Mouse (Mus musculus) neural tube, embryonic 13.5 days (tissue): ENCODE measurements at regions not wholly inside any gene's neighbourhood (a gene's known extent, or its start where the extent isn't known, plus 50 kb on each side); places are given as distances from the start of the nearest gene placed in this dataset.

ENCODE experiments used
- ATAC-seq: fragments of 200-750 bp; cut with Nextera tagmentation; 2 replicates; pipeline ENCODE4 v1.8.0; 2017; ENCODE audit warnings: low read depth, mild to moderate bottlenecking, moderate TSS enrichment, moderate library complexity
- H3K27ac ChIP-seq: fragments of 300-500 bp; sonication (generic); replicated peaks from 2 replicates; pipeline ENCODE4 v1.5.1; 2015; ENCODE audit warnings: moderate library complexity, mild to moderate bottlenecking, inconsistent platforms
- H3K27me3 ChIP-seq: fragments of 300-500 bp; sonication (generic); 2 replicates; pipeline ENCODE4 v1.6.1; 2015; ENCODE audit warnings: mild to moderate bottlenecking, inconsistent platforms
- H3K36me3 ChIP-seq: fragments of 300-500 bp; sonication (generic); 2 replicates; pipeline ENCODE4 v1.6.1; 2015; ENCODE audit warnings: mild to moderate bottlenecking, inconsistent platforms
- H3K4me1 ChIP-seq: fragments of 300-500 bp; sonication (generic); replicated peaks from 2 replicates; pipeline ENCODE4 v1.6.1; 2015; ENCODE audit warnings: inconsistent platforms
- H3K4me2 ChIP-seq: fragments of 300-500 bp; sonication (generic); 2 replicates; pipeline ENCODE4 v1.6.1; 2015; ENCODE audit warnings: inconsistent platforms, mild to moderate bottlenecking, moderate library complexity
- H3K4me3 ChIP-seq: fragments of 300-500 bp; sonication (generic); 2 replicates; pipeline ENCODE4 v1.5.1; 2015; ENCODE audit warnings: mild to moderate bottlenecking, inconsistent platforms
- H3K9ac ChIP-seq: fragments of 300-500 bp; sonication (generic); 2 replicates; pipeline ENCODE4 v1.6.1; 2015; ENCODE audit warnings: moderate library complexity, mild to moderate bottlenecking, inconsistent platforms
- H3K9me3 ChIP-seq: fragments of 300-500 bp; sonication (generic); 2 replicates; pipeline ENCODE4 v1.6.1; 2016; ENCODE audit warnings: inconsistent platforms
- WGBS: fragments of 180-500 bp; shearing (Covaris S2); methylation state at CpG from one replicate; pipeline ENCODE4 v1.1.7; 2015; 5-methylcytosine and 5-hydroxymethylcytosine counted together

DNA sequence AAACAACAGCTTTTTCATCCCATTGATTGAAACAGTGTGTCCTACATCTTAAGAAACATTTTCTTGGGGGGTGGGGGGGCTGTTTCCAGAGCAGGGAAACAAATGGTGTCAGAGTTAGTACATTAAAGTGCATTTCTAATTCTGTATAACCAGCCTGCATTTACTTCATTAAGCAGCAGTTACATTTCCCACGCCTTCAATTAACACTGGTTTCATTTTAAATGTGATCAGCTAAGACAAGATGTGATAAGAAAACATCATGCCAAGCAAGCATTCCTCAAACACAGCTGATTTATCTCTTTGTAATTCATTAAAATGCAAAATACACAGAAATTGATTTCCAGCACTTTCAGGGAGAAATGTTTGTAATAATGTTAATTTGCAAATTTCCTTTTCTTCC lies 122.0 kb downstream of the Olfr1505 start:
- no peak overlapping the region for H3K4me3 ChIP-seq
- H3K36me3 ChIP-seq: no peaks in the 10 kb centered on the region
- H3K4me1 ChIP-seq: peaks cover 13% of the 10 kb centered on the region
- 40% methylated on average over 1 of the region's 1 CpGs for WGBS
- H3K27ac ChIP-seq: no peak overlapping the region
- H3K9me3 ChIP-seq: no peaks in the 10 kb centered on the region
- no peak overlapping the region for H3K4me2 ChIP-seq
- no peaks in the 10 kb centered on the region for H3K27me3 ChIP-seq
- H3K9ac ChIP-seq: no peak overlapping the region
- no peak for ATAC-seq

DNA sequence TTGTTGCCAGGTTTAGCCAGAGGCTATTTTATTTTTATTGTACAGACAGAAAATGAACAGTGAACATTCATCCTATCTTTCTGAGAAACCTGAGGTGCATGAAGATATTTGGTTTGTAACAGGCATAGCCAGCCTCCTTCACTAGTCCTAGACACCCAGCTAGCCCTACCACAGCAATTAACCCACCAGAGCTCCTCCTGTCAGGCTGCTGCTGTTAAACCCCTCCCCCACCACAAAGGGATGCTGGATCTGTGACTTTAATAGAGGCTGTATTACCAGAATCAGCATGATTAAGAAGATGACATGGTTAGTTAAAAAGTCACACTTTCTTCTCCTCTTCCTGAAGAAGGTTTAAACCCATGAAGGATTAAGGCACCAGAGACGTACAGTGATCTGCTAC lies 122.5 kb downstream of the Olfr1505 start:
- Histone ChIP-seq H3K4me3 (no peak overlapping the region), H3K27ac (no peak overlapping the region), H3K4me2 (no peak overlapping the region), H3K9me3 (no peaks in the 10 kb centered on the region), H3K27me3 (no peaks in the 10 kb centered on the region), H3K36me3 (no peaks in the 10 kb centered on the region), H3K4me1 (peaks cover 13% of the 10 kb centered on the region), H3K9ac (no peak overlapping the region)
- peak; percentile 61; the same call in 1 of the 2 replicates for ATAC-seq
- 54% methylated on average over 1 of the region's 1 CpGs for WGBS

DNA sequence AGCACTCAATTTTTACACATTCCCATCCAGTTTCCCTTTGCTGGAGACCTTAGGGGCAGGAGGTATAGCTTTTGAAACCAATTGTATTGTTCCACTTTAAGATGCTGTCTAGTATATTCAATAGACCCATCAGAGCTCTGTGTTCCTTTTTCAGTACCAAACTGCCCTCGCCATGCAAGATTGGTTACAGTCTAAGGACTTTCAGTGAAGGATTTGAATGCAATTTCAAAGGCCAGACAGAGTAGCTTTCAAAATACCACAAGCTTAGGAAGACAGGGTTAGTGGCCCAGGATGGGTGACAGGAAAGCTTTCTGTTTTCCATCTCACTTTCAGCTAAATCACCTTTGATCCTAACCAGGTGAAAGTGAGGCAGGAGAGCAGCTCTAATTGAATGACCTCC lies 123.4 kb downstream of the Olfr1505 start:
- no peak for ATAC-seq
- H3K27me3 ChIP-seq: no peaks in the 10 kb centered on the region
- no peak overlapping the region for H3K27ac ChIP-seq
- H3K9ac ChIP-seq: no peak overlapping the region
- 34% methylated on average over 1 of the region's 1 CpGs for WGBS
- peaks cover 13% of the 10 kb centered on the region for H3K4me1 ChIP-seq
- H3K4me2 ChIP-seq: no peak overlapping the region
- no peaks in the 10 kb centered on the region for H3K9me3 ChIP-seq
- no peaks in the 10 kb centered on the region for H3K36me3 ChIP-seq
- H3K4me3 ChIP-seq: no peak overlapping the region

DNA sequence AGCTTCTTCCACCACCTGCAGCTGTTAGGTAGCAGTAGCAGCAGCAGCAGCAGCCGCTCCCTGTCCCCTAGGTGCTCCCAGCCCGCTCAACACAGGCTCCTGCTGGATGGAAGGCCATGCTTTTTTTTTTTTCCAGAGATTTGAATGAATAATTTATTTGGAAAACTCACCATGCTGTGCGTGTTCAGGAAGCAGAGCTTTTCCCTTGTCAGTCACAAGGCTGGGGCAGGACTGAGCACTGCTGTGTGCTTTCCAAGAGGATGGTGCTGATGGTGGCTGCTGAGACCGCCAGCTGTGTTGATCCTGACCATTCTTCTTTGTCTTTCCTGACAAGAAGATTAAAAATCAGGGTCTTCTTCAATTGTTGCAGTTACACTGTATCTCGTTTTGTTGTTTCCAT lies 129.4 kb downstream of the Olfr1505 start:
- Histone ChIP-seq H3K27me3 (no peaks in the 10 kb centered on the region), H3K4me3 (no peak overlapping the region), H3K9ac (no peak overlapping the region), H3K4me1 (no peaks in the 10 kb centered on the region; the same call in 1 of the 2 replicates), H3K9me3 (no peaks in the 10 kb centered on the region), H3K36me3 (no peaks in the 10 kb centered on the region), H3K4me2 (no peak overlapping the region), H3K27ac (no peak overlapping the region)
- 50% methylated on average over 5 of the region's 5 CpGs for WGBS
- no peak for ATAC-seq

DNA sequence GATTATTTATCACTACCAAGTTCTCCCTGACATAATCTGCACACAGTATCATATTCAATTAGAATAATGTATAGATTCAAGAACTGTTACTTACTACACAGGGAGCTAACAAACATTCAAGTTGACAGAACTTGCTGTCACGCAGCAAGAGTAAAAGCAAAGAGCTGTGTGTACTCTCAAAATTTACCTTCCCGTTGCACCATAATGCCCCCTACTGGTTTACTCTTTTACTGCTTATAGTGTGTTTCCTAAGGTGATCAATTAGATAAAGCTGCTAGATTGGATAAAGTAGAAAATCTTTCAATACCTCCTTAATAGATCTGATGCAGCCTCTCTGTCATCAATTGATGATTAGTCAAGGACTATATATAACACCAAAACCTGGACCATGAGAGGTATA lies 132.1 kb downstream of the Olfr1505 start:
- no peak overlapping the region for H3K4me3 ChIP-seq
- H3K36me3 ChIP-seq: no peaks in the 10 kb centered on the region
- WGBS: 44% methylated on average over 2 of the region's 2 CpGs
- ATAC-seq: no peak
- no peaks in the 10 kb centered on the region for H3K9me3 ChIP-seq
- H3K9ac ChIP-seq: no peak overlapping the region
- H3K4me1 ChIP-seq: no peaks in the 10 kb centered on the region; the same call in 1 of the 2 replicates
- no peaks in the 10 kb centered on the region for H3K27me3 ChIP-seq
- no peak overlapping the region for H3K4me2 ChIP-seq
- H3K27ac ChIP-seq: no peak overlapping the region

DNA sequence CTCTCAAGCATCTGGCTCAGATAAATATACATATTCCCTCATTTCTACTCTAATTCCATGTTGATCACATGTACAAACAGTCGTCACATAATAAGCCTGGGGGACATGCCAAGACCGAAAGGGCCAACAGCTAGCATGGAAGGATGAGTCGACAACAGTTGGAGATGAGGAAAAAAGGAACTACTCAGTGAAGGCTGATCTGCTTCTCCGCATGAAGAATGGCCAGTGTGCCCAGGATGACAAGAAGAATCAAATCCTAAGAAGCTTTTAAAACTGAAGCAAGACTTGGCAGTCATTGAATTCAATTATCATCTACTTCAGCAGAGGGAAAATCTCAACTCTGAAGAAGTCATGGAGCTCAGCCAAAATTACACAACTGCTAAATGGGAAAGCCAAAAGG lies 138.7 kb downstream of the Olfr1505 start:
- H3K27ac ChIP-seq: no peak overlapping the region
- H3K4me3 ChIP-seq: no peak overlapping the region
- H3K9ac ChIP-seq: no peak overlapping the region
- no peak for ATAC-seq
- WGBS: 93% methylated on average over 4 of the region's 4 CpGs
- H3K4me2 ChIP-seq: no peak overlapping the region
- no peaks in the 10 kb centered on the region for H3K36me3 ChIP-seq
- H3K27me3 ChIP-seq: no peaks in the 10 kb centered on the region
- H3K9me3 ChIP-seq: no peaks in the 10 kb centered on the region
- no peaks in the 10 kb centered on the region for H3K4me1 ChIP-seq

DNA sequence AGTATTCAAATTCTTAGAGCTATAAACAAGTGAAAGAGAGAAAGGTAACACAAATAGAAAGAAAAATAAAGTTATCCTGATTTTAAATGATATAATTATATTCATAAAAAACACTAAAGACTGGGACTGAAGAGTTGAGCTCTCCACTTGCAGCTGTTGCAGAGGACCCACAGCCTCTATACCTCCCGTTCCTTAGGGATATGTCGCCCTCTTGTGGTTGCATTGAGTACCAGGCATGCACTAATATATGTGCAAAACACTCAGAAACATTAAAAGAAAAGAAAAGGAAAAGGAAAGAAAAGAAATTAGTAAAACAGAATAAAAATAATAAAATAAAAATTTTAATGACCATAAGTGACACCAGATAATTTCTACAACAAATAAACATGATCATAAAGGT lies 167.2 kb downstream of the Olfr1505 start:
- no peak overlapping the region for H3K4me2 ChIP-seq
- no peaks in the 10 kb centered on the region for H3K4me1 ChIP-seq
- no peak overlapping the region for H3K4me3 ChIP-seq
- WGBS: 20% methylated on average over 2 of the region's 2 CpGs
- no peaks in the 10 kb centered on the region for H3K36me3 ChIP-seq
- no peak overlapping the region for H3K9ac ChIP-seq
- no peak for ATAC-seq
- H3K27me3 ChIP-seq: no peaks in the 10 kb centered on the region
- H3K27ac ChIP-seq: no peak overlapping the region
- H3K9me3 ChIP-seq: peaks cover 10% of the 10 kb centered on the region; the same call in 1 of the 2 replicates

DNA sequence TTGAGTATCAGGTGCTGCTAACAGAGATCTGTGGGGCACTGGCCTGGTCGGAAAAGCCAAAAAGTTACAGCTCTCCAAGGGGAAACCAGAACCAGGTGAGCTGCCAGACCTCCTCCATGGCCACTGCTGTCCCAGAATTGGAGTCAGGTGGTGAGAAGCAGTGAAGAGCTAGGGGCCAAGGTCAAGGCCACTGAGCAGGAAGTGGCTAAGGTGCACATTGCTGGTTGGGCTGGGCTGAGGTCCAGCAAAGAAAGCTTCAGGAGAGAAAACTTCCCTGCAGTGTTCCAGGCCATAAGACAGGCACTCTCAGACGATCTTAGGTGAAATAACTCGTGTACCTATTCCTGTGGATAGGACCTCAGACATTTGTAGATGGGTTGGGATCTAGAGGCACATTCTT lies 171.4 kb downstream of the Olfr1505 start:
- 87% methylated on average over 3 of the region's 3 CpGs for WGBS
- no peaks in the 10 kb centered on the region for H3K4me1 ChIP-seq

DNA sequence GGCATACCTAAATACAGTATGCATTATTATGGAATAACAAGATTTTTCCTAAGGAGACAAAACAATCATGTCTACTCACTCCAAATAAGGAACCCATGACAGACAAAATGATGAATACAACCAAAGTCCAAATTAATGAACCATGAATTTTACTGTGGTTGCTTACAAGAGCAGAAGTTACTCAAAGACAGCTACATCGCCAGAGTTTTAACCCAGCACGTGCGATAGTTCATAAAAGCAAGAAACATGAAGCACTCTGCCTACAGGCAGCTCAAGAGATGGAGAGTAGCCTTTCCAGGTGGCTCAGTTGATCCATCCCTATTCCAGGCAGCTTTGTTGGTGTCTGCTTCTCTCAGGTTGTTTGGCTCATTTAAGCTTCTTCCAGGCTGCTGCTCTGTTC lies 176.8 kb downstream of the Olfr1505 start:
- no peak overlapping the region for H3K4me2 ChIP-seq
- WGBS: 92% methylated on average over 3 of the region's 3 CpGs
- no peak for ATAC-seq

More for the DNA sequence above, 171.4 kb downstream of the Olfr1505 start:
- H3K27ac ChIP-seq: no peak overlapping the region
- no peak overlapping the region for H3K4me3 ChIP-seq
- H3K9me3 ChIP-seq: peaks cover 10% of the 10 kb centered on the region; the same call in 1 of the 2 replicates
- H3K4me2 ChIP-seq: no peak overlapping the region
- no peak for ATAC-seq
- H3K36me3 ChIP-seq: no peaks in the 10 kb centered on the region
- no peaks in the 10 kb centered on the region for H3K27me3 ChIP-seq
- no peak overlapping the region for H3K9ac ChIP-seq

DNA sequence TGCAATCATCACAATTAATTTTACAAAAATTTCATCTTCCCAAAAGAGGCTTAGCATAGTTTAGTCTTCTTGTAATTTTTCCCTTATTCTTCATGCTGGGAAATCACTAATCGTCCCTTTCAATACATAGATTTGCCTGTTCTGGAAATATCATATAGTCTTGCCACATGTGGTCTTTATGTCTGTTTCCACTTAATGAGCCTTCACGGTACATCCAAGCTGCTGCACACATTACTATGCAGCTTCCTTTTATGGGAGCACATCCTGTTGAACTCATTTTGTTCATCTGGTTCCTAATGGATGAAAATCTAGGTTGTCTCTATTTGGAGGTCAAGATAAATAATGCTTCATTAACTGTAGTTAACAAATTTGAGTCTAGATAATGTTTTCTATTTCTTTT lies 180.9 kb downstream of the Olfr1505 start:
- Histone ChIP-seq H3K4me3 (no peak overlapping the region), H3K9ac (no peak overlapping the region), H3K27me3 (no peaks in the 10 kb centered on the region), H3K36me3 (no peaks in the 10 kb centered on the region), H3K27ac (no peak overlapping the region), H3K9me3 (no peaks in the 10 kb centered on the region), H3K4me1 (peaks cover 6% of the 10 kb centered on the region; the same call in 1 of the 2 replicates), H3K4me2 (no peak overlapping the region)
- no peak for ATAC-seq
- WGBS: 49% methylated on average over 2 of the region's 2 CpGs

More for the DNA sequence above, 176.8 kb downstream of the Olfr1505 start:
- H3K4me3 ChIP-seq: no peak overlapping the region
- no peaks in the 10 kb centered on the region for H3K9me3 ChIP-seq
- no peak overlapping the region for H3K27ac ChIP-seq
- no peaks in the 10 kb centered on the region for H3K36me3 ChIP-seq
- H3K9ac ChIP-seq: no peak overlapping the region
- H3K27me3 ChIP-seq: no peaks in the 10 kb centered on the region
- H3K4me1 ChIP-seq: no peaks in the 10 kb centered on the region

DNA sequence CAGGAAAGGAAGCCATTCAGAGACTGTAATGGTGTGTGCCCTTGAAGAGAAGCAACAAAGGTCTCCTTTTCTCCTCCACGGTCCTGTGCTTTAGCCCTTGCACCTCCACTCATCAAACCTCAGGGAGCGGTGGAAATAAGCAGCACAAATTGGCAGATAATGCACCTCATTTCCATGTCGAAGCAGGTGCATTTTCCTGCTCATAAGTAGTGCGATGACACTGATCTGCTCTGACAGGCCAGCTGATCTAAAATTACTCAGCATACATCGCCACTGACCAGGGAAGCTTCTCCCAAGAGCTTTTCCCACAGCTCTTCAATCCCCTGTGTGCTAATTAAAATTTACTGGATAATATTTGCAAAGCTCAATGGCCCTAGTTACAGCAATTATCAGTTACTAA lies 182.9 kb downstream of the Olfr1505 start:
- H3K36me3 ChIP-seq: no peaks in the 10 kb centered on the region
- no peak for ATAC-seq
- H3K4me1 ChIP-seq: peaks cover 6% of the 10 kb centered on the region; the same call in 1 of the 2 replicates
- H3K27ac ChIP-seq: no peak overlapping the region
- no peaks in the 10 kb centered on the region for H3K27me3 ChIP-seq
- no peak overlapping the region for H3K9ac ChIP-seq
- 38% methylated on average over 5 of the region's 5 CpGs for WGBS
- no peak overlapping the region for H3K4me3 ChIP-seq
- no peaks in the 10 kb centered on the region for H3K9me3 ChIP-seq
- no peak overlapping the region for H3K4me2 ChIP-seq

DNA sequence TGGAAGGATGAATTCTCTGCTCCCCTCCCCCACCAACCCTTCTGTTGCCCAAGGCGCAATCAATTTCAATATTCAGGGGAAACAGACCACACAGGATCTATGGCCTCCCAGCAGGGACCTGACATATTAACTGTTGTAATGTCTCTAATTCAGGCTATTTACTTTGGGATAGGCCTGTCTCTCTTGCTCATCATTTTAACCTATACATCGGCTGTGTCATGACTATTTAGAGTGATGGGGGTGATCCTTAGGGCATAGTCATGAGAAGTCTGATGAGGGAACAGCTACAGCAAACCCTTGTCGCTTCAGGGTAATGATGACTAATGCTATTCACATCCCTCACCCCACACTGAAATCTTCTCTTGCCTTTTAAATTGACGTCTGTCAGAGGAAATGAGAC lies 195.8 kb downstream of the Olfr1505 start:
- 30% methylated on average over 4 of the region's 4 CpGs for WGBS
- Histone ChIP-seq H3K4me3 (no peak overlapping the region), H3K4me1 (peaks cover 9% of the 10 kb centered on the region), H3K27me3 (no peaks in the 10 kb centered on the region), H3K4me2 (no peak overlapping the region), H3K9me3 (no peaks in the 10 kb centered on the region), H3K9ac (no peak overlapping the region), H3K27ac (no peak overlapping the region), H3K36me3 (no peaks in the 10 kb centered on the region)
- no peak for ATAC-seq

DNA sequence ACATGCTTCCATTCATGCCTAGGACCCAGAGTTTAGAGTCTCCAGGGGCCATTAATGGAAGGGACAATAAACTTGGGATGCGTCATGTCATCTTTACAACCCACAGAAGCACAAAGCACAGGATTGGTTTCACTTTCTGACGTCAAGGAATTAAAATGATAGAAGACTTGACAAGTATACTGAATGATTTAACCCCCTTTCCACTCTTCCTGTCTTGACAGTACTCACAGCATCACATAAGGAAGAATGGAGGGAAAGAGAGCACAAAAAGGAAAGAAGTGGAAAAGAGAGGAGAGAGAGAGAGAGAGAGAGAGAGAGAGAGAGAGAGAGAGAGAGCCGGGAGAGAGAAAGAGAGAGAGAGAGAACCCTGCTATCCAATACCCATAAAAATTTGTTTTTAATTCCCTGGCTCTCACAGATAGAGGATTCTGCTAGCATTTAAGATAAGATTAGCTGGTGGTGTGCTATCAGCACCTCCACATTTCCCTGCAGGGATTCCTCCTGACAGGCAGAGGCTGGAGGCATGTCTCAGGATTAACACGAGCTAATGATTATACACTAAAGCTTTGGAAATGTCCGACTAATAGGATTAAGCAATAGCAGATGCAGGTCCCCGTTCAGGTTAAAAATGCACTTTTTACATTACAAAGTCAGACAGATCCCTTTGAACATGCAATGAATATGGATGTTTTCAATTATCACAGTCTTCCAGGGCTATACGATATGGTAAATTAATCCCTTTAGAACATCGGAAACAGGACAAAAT lies 210.2 kb downstream of the Olfr1505 start:
- Histone ChIP-seq H3K9me3 (no peaks in the 10 kb centered on the region), H3K36me3 (no peaks in the 10 kb centered on the region), H3K27me3 (peaks cover 3% of the 10 kb centered on the region), H3K4me2 (peak overlapping the region; percentile 38), H3K27ac (no peak overlapping the region), H3K9ac (0 out of 2 replicates have a peak overlapping the region, but pooled peaks have one; percentile 39), H3K4me1 (peaks cover 17% of the 10 kb centered on the region), H3K4me3 (no peak overlapping the region)
- ATAC-seq: no peak
- WGBS: 15% methylated on average over 8 of the region's 8 CpGs
